Mouse (Mus musculus) adrenal gland, adult 18-20 months (tissue): ENCODE data around the gene Btbd7. TPM values are rescaled to one million over a fixed set of nuclear protein-coding genes. Genes with fewer than 3 reads are reported as not detected.

Source experiments
- DNase-seq, 2 experiments: peaks; one replicate each; pipeline ENCODE4 v3.0.0; 2021 to 2022; ENCODE audit warnings: low spot score in 2 of 2
- total RNA-seq, 2 experiments: library from RNA; stranded (reverse); gene quantifications; 1 replicate in 1 of 2; 2 replicates in 1 of 2; pipeline ENCODE4 v1.2.3; 2021

Btbd7 gene
- total RNA-seq, 2 experiments from 2014 or later = 33.9 to 43.5 TPM

DNA sequence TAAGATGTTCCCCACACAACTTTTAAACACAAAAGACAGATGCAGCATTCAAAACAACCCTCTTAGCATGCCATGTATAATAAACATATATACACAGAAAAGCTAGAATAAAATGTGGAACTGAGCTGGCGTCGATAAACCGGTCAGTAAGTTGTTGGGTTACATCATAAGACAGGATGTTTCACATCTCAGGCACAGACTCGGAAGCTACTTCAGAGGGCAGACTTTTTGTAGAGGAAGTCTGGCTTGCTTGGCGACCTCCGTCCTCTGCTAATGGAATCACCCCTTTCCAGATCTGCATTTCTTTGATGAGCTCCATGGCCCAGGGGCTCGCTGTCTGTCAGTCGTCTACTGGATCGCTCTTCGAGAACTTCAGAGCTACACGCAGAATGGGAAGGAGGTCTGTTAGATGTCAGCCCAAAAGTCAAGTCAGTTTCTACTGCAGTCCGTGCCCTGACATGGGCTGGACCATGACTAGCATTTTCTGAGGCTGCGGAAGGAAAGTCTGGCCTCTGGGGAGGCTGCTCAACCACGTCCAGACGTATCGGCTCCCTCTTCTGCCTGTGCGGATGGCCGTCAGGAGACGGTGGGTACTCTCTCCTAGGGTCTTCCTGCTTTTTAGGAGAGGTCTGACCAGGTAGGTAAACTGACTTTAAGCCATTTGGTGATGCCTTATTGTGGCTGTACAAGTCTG, 93.2 kb downstream of the Btbd7 start:
- DNase-seq = no peak

DNA sequence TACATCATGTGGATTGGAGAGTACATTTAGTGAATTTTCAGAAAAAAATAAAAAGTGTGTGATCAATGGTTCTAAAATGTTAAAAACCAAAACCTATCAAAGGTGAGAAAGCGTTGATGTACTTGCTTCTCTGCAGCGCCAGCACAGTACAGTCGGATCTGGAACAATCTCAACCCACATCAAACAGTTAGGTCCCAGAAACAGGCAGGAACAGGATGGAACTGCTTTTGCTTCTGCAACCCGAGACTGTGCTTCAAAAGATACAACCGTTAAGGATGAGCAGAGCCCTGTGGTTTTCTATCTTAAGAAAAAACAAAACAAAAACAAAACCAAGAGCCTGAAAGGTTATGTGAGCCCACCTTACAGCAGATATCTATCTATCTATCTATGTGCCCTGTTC, 95.4 kb downstream of the Btbd7 start:
- no peak for DNase-seq

DNA sequence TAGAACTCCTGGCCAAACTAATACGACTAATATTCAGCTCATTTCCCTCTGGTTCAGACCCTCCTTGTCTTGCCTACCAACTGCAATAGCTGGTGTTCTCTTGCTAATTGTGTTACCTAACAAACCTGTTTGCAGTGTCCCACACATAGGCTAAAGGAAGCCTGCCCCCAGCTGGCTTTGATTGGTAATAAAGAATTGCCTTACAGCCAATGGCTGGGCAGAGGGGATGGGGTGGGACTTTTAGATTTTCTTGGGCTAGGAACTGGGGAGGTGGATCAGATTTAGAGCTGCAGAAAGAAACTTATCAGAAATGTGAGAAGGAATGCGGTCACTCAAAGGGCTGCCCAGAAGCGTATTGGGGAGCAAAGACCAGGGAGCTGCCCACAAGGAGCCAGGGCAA, 98.8 kb downstream of the Btbd7 start:
- DNase-seq = no peak

DNA sequence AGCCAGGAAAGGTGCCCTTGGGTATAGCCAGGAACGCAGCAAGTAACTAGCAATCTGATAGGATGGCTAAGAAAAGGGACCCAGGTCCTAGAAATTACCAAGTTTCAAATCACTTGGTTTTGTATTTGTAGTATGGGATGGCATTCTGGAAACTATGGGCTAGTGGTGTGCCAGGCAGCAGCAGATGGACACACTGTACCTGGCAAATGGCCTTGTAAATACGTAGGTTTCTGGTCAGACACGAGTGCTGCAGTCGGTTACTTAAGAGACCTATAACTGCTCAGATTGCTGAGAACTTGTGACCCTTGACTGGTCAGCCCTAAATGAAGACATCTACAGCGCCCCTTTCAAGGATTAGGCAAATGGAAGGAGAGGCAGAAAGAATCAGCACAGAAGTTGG, 100.1 kb downstream of the Btbd7 start:
- no peak for DNase-seq

DNA sequence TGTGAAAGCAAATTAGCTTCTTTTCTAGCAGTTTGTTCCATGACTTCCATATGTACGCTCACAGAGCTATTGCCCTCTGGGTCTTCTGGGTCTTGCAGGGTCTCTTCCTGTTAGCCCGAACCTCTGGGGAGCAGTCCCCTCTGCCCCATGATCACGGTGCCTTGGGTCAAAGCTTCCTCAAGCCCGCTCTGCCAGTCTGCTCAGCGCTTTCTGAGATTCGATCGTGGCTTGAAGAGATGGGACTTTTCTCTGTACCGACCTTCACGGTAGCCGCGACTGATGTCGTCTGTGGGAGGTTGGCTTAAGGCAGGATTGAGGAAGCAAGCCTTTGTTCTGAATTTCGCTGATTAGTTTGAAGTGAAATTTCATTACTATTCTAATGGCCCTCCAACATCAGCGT, 102.2 kb downstream of the Btbd7 start:
- DNase-seq = no peak

DNA sequence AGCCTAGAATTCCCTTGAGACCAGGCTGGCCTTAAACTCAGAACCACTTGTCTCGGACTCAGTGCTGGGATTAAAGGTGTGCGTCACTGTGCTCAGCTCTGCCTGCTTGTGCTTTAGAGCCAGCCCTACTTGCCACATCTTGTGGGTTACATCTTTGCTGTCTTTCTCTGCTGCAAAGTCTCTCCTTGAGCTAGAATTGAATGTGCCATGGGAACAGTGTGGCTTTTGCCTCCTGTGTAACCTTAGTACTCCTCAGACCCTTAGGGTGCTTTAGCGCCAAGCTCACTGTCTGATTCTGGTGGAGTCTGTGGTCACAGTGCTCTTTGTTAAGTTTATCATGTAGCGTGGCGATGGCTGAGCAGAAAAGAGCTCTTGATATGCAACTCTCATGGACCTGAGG, 105.6 kb downstream of the Btbd7 start:
- no peak for DNase-seq

DNA sequence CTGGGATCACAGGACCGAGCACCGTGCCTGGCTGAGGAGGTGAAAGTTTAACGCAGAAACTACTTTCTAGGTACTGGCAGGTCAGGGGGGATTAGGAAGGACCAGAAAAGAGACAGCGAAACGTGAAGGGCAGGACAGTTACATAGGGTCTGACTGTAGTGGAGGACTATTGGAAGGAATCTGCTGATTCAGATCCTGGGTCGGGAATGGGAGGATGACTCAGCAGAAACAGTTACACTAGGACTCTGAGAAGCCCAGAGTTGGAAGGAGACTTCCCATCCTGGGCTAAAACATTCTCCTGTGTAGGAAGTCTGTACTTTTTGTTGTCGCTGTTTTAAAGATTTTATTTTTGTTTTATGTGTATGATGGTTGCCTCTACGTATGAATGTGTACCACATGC, 106.7 kb downstream of the Btbd7 start:
- no peak for DNase-seq

DNA sequence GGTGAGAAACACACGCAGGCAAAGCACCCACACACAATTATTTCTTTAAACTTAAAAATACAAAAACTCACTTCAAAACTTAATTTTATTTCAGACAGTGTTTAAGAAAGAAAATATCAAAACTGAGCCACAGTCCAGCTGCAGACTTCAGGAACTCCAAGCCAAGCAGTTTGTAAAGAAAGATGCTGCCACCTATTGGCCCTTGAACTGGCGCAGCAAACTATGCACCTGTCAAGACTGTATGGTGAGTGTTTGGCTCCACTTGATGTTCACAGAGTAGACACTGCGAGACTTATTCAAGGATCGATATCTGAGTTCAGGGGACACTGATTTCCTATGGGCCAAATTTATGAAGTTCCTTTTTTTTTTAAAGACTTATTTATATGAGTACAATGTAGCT, 109.3 kb downstream of the Btbd7 start:
- DNase-seq = no peak

DNA sequence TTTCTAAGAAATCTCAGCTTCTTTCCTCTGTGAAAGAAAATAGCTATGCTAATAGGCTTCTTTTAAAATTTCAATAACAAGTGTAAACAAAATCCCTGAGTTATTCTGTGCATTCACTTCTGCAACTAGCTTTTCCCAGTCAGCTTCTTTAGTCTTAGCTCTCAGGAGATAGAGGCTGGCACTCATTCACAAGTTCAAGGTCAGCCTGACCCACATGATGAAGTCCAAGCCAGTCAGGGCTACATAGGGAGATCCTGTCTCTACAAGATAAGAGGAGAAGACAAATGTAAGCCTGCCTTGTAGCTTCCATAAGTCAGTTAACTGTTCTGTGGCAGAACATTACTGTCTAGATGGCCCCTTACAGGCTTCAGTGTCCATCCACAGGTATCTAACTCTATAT, 114.6 kb downstream of the Btbd7 start:
- DNase-seq = no peak

DNA sequence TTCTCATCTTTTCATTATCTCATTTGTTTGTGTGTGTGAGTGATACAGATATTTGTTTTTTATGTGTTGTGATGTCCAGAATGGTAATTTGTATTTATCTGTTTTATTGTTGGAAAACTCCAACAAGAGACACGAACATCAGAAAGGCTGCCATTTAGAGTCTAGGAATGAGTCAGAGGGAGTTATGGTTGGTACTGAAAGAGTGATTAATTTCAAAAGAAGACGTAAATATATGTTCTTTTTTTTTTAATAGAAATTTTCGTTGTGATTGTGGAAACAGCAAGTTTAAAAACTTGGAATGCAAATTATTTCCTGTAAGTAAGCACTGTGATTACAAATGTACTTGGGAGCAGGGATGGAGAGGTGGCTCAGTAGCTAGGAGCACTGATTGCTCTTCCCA, 116.6 kb downstream of the Btbd7 start:
- DNase-seq = no peak

DNA sequence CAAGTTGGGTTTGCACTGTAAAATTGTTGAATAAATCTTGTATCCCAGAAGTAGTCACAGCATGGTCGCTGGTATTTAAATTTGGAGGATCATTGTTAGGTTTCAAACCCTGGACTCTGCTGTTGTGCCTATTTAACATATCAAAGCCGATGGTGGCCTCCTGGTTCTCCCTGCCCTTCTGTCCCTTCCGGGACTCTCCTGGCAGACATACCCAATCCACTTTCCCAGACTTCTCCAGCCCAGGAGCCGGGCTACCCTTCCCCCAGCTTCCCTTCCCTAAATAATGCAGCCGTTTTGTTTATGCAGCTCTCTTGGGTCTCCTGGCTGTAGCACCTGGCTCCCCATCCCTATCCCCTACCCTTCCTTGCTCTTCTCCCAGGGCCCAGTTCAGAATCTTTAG, 119.3 kb downstream of the Btbd7 start:
- no peak for DNase-seq

DNA sequence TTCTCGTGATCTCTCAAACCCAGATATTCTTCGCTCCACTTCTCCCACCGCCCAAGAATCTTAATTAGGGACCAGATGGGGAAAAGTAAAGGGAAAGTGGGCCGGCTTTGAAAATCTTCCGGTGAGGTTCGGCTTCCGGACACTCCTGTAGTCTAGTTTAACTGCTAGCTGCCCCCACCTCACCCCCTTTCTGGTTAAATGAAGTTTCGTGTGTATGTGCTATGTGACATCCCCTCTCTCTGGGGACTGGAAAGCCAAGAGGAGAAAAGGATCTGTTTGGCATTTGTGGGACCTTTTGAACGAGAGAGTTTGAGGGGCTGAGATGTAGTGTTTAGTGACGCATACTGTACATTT, 119.9 kb downstream of the Btbd7 start, which contains the start of gene Gm20604:
TSS of gene Gm20604 (minus strand) at position 270 of the 354 bp plus-strand sequence.
- no peak for DNase-seq

DNA sequence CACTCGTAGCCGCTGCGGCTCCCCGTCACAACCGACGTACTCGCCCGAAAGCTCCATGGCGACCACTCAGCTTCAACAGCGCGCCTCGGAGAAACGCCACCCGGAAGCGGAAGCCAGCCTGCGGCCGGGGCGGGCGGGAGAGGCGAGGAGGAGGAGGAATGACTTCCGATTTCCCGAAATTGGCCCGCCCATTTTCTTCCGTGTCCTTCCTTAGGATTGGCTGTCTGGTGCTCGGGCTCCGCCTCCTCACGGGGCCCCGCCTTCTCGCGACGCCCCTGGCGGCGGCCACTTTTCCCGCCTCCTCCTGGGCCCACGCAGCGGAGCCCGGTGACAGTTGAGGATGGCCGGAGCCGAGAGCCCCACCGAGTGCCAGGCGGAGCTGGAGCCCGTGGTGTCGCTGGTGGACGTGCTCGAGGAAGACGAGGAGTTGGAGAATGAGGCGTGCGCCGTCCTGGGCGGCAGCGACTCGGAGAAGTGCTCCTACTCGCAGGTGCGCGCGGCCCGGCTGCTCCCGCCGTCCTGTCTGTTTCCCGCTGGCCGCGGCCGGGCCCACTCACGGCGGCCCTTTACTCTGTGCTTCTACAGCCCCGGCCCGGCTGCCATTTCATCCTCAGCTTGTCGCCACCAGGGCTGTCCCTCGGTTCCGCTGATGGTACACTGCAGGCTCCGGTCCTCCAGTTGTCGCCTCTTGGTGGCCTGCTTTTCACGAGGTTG, 120.4 kb downstream of the Btbd7 start, which contains the start of the genes Gm28051, Gon7 and Ubr7:
TSS of gene Gm28051 (minus strand) at position 77 of the 714 bp plus-strand sequence.
TSS of gene Gon7 (minus strand) at position 115 of the 714 bp plus-strand sequence.
TSS of gene Ubr7 (plus strand) at position 279 of the 714 bp plus-strand sequence.
- peak; percentile 90 to 92 for DNase-seq

DNA sequence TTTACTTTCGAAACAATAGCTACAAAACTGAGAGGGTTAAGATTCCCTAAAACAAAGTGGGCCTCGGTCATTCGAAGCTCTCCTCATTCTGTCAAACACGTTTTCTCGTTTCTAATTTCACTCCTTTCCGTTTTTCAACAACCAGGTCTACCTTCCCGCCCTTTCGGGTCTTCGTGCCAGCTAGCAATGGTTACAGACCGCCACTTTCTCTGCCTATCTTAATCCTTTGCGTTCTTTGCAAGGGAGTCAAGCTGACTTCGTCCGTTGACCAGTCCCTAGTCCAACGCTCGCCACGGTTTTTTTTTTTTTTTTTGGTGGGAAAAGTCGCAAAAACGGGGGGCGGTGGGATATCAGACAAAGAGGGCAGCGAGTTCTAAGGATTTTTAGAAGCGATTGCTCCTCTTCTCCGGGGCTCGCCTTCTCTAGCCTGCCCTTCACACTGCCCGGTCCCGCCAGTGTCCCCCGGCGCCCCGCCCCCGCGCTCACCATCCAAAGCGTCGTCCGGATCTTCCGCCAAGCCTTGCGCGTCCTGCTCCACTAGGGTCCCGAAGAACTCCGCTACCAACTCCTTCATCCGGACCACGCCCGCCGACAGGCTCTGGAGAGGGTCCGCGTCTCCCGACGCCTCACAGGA, 121.1 kb downstream of the Btbd7 start:
- peak in 1 of 2 experiments; percentile 84 for DNase-seq

DNA sequence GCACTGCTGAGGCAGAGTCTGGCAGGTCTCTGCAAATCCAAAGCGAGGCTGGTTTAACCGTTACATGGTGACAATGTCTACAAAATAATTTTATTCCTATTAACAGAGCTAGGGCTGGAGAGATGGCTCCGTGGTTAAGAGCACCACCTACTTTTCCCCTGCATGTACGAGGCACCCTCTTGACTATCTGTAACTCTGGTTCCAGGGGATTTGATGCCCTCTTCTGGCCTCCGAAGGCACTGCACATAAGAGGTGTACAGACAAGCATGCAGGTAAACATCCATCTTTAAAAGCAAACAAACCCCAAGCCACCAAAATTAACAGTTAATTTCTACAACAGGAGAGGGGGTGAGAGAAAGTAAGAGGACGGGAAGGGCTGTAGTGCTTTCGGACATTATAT, 122.0 kb downstream of the Btbd7 start:
- DNase-seq = no peak

DNA sequence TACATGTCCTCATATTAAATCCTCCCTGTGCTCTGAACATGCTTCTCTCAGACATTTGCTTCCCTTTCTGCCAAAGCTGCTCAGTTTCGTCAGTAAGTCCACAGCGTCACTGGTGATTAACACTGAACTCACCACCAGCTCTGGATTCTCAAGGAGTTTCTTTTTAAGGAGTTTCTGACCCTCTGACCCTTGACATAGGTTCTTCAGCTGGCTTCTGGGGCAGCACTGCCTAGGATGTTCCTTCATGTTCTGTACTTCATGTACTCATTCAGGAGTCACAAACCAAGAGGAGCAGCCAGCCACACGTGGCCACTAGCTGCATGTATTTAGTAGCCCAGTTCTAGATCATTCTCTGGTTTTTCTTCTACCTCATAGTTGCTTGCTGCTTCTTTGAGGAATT, 130.0 kb downstream of the Btbd7 start:
- no peak for DNase-seq

DNA sequence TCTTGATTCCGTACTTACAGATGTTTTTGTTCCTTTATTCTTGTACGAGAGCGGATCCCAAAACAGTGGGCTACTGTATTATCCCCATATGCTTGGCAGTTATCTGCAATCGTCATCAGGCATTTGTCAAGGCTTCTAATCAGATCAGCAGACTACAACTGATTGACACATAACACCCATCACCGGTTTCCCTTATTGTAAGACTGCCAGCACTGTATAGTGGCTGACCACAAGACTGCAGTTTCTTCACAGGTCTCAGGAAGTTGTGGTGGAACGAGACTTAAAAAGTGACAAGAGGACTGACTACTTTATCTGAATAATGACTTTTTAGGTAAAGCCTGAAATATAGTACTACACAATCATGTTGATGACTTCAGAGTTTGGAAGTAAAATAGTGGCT, 133.4 kb downstream of the Btbd7 start:
- no peak for DNase-seq

DNA sequence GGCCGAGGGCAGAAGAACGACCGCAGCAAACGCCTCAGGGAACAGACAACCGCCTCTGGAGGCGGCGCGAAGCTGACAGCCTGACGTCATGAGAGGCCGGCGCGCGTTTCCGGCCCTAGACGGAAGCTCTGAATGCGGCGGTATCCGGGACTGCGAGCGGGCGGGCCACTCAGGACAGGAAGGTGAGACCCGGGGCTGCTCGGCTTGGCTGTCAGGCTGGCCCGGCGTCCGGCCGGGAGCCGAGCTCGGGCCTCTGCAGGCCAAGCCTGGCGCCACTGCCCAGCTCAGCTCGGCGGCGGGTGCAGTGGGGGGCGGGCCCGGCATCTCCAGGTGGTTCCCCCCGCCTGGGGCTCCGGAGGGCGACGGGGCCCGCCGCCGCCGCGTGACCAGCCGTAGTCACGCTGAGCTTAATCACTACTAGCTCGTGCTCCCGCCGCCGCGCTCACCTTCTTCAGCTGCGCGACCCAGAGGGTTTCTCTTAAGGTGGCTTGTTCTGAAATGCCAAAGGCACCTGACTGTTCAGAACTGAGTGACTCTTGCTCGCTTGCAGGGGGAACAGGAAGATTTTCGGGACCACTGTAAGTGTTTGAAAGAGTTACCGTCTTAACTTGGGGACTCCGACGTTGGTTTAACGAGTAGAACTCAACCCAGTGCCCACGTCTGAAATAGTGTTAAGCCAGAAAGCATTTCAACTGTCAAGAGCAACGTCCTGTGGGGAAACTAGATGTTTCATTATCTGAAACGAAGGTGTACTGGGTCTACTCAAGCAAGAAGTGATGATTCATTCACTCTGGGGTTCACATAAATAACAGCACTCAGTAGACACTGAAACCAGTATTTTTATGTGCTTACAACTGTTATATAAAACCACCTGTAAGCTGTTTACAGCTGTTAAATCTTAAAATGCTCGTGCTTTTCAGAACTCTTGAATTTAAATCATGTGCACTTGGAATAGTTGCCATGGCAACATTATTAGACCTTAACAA, 134.4 kb downstream of the Btbd7 start, which contains the start of the genes Moap1 and Tmem251:
TSS of gene Moap1 (minus strand) at position 73 of the 986 bp plus-strand sequence.
TSS of gene Tmem251 (plus strand) at position 174 of the 986 bp plus-strand sequence.
- peak; percentile 87 for DNase-seq

DNA sequence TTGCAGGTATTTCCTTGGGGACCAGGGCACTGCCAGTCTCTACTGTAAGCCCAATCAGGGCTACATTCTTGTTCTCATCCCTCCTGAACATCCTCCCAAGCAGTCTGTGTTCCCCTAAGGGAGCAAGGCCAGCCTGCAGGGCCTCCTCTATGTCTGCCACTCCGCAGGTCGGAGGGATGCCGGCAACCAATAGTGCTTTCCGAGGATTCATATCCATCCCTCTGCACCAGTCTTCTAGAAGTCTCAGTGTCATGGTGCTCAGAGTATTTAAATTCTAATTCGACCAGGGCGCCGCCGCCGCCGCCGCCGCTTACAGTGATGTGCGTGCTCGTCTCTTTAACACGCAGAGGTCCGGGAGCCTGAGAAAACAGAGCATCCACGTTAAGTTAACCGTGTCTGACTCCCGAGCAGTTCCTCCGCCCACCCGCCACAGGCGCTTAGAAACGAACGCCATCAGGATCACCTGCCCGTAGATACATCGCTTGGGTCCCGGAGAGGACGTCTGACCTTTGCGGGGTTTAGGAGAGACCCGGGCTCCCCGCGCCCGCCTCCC, 135.2 kb downstream of the Btbd7 start:
- DNase-seq = no peak

DNA sequence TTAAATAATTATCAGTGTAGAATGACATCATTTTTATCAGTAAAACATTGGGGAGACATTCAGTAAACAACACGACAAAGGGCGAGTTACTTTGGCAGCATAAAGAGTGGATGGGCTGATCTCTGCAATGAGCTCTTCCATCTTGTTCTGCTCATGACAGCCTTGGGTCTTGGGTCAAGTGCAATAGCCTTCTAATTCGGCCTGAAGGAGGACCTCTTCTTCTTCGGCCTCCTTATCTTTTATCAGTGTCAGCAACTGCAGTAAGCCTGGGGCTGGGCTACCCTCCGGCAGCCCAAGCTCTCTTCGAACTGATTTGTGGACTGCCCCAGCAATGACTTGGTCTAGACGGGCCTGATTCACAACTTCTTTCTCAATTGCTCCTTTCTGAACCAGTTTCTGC, 136.2 kb downstream of the Btbd7 start:
- no peak for DNase-seq
